Mouse (Mus musculus) heart, postnatal 0 days (tissue): ENCODE results near the gene Plcb4. TPM values are rescaled to one million over a fixed set of nuclear protein-coding genes. Genes with fewer than 3 reads are reported as not detected.

ENCODE experiments used
- ATAC-seq: fragments of 200-750 bp; cut with Nextera tagmentation; 2 replicates; pipeline ENCODE4 v1.8.0; 2017; ENCODE audit warnings: low read depth, moderate number of reproducible peaks, moderate library complexity; ENCODE audit not compliant: insufficient read depth
- DNase-seq: peaks from one replicate; pipeline ENCODE4 v3.0.0-alpha.2; 2016; ENCODE audit warnings: low spot score
- H3K27ac ChIP-seq: fragments of 300-500 bp; sonication (generic); 2 replicates; pipeline ENCODE4 v1.5.1; 2014; ENCODE audit warnings: low read depth, mild to moderate bottlenecking
- H3K27me3 ChIP-seq: fragments of 300-500 bp; sonication (generic); 2 replicates; pipeline ENCODE4 v1.6.1; 2014; ENCODE audit warnings: low read length, mixed read lengths; ENCODE audit not compliant: control insufficient read depth, insufficient read depth
- H3K36me3 ChIP-seq: fragments of 300-500 bp; sonication (generic); replicated peaks from 2 replicates; pipeline ENCODE4 v1.6.1; 2014; ENCODE audit warnings: low read length, mixed read lengths; ENCODE audit not compliant: control insufficient read depth, insufficient read depth
- H3K4me1 ChIP-seq: fragments of 300-500 bp; sonication (generic); 2 replicates; pipeline ENCODE4 v1.6.1; 2014; ENCODE audit warnings: antibody characterized with exemption; ENCODE audit not compliant: control insufficient read depth, insufficient read depth
- H3K4me2 ChIP-seq: fragments of 300-500 bp; sonication (generic); 2 replicates; pipeline ENCODE4 v1.6.1; 2014; ENCODE audit warnings: low read depth, mild to moderate bottlenecking, low read length, moderate library complexity
- H3K4me3 ChIP-seq: fragments of 300-500 bp; sonication (generic); 2 replicates; pipeline ENCODE4 v1.5.1; 2014; ENCODE audit warnings: low read depth, low read length
- H3K9ac ChIP-seq: fragments of 300-500 bp; sonication (generic); replicated peaks from 2 replicates; pipeline ENCODE4 v1.6.1; 2014; ENCODE audit warnings: low read depth, low read length, mixed read lengths
- H3K9me3 ChIP-seq: fragments of 300-500 bp; sonication (generic); replicated peaks from 2 replicates; pipeline ENCODE4 v1.6.1; 2016; ENCODE audit warnings: low read length; ENCODE audit not compliant: control insufficient read depth
- CTCF ChIP-seq: IDR thresholded peaks from 2 replicates; pipeline ENCODE4 v1.5.1; 2016; ENCODE audit warnings: antibody characterized with exemption, control low read depth, low read depth
- EP300 ChIP-seq: IDR thresholded peaks from 2 replicates; pipeline ENCODE4 v1.6.1; 2016; ENCODE audit warnings: antibody characterized with exemption, low read depth
- WGBS: fragments of 180-500 bp; shearing (Covaris S2); extraction: QIAGEN DNeasy Blood & Tissue Kit; methylation state at CpG from one replicate; pipeline ENCODE4 v1.1.7; 2014; 5-methylcytosine and 5-hydroxymethylcytosine counted together
- polyA plus RNA-seq: library from polyadenylated mRNA; unstranded; fragments of >200 nt; fragmentation: Nextera tagmentation; extraction: Ambion mirVana; gene quantifications from 2 replicates; pipeline ENCODE4 v1.2.1, GENCODE M21; 2015
- total RNA-seq: library from RNA; depleted of rRNA; stranded (reverse); fragments of >200 nt; gene quantifications from 2 replicates; pipeline ENCODE4 v1.2.3, GENCODE M21; 2014; ENCODE audit warnings: low replicate concordance

The Plcb4 gene
- total and polyA plus RNA-seq, 2 experiments from 2014 or later = 34.7 to 57.0 TPM

- Histone ChIP-seq H3K9ac (peak overlapping the region; percentile 93), H3K4me1 (0 out of 2 replicates have a peak, but pooled peaks cover 4% of the 10 kb centered on the region), H3K9me3 (no peaks in the 10 kb centered on the region; the same call in 1 of the 2 replicates), H3K36me3 (peaks cover 8% of the 10 kb centered on the region), H3K4me2 (peak overlapping the region; percentile 86), H3K4me3 (peak overlapping the region; percentile 95), H3K27me3 (no peaks in the 10 kb centered on the region), H3K27ac (peak overlapping the region; percentile 99)
- ATAC-seq (peak; percentile 77), DNase-seq (peak; percentile 49)
- 2% methylated on average over 38 of the region's 97 CpGs for WGBS
- TF ChIP-seq EP300 (peak; percentile 30; the same call in 1 of the 2 replicates), CTCF (no peak)
Measured at GRCm38 (mm10) chr2:135659391-135660180, 775 bp downstream of the Plcb4 start.

DNA sequence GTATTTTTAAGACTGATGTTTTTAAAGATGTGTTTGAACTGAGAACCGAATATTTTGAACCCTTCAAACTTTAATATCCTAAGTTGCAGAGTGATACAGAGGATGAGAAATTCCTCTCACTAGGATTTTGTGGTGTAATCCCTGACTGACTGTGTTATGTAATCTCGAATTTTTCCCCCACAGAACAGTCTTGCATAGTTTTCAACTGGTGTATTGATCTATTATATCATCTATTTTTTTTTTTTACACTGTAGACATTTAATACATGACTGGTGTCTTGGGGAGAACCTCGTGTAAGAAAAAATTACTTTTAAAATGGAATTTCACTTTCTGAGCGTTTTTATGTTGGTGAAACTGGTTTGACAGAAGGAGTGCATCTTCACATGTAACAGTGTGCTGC is 2.0 kb downstream of the Plcb4 start:
- H3K27ac ChIP-seq = no peak overlapping the region
- no peaks in the 10 kb centered on the region; the same call in 1 of the 2 replicates for H3K9me3 ChIP-seq
- 0 out of 2 replicates have a peak, but pooled peaks cover 4% of the 10 kb centered on the region for H3K4me1 ChIP-seq
- WGBS = 62% methylated on average over 4 of the region's 4 CpGs
- peaks cover 14% of the 10 kb centered on the region for H3K36me3 ChIP-seq
- DNase-seq = no peak
- no peak for ATAC-seq
- H3K27me3 ChIP-seq = no peaks in the 10 kb centered on the region
- peak overlapping the region; percentile 95 for H3K4me3 ChIP-seq
- H3K9ac ChIP-seq = no peak overlapping the region
- TF ChIP-seq CTCF (no peak), EP300 (no peak)
- H3K4me2 ChIP-seq = peak overlapping the region; percentile 86

- ATAC-seq = no peak
- H3K36me3 ChIP-seq = peaks cover 22% of the 10 kb centered on the region
- no peak overlapping the region for H3K27ac ChIP-seq
- H3K9me3 ChIP-seq = no peaks in the 10 kb centered on the region; the same call in 1 of the 2 replicates
- H3K27me3 ChIP-seq = no peaks in the 10 kb centered on the region
- no peak for TF ChIP-seq CTCF
- no peak overlapping the region for H3K9ac ChIP-seq
- no peak overlapping the region for H3K4me3 ChIP-seq
- no peak for DNase-seq
- H3K4me2 ChIP-seq = no peak overlapping the region
- WGBS = 81% methylated on average over 1 of the region's 1 CpGs
- 0 out of 2 replicates have a peak, but pooled peaks cover 4% of the 10 kb centered on the region for H3K4me1 ChIP-seq
Measured at GRCm38 (mm10) chr2:135663785-135664184, 5.0 kb downstream of the Plcb4 start.

GRCm38 (mm10) chr2:135667496-135667895 is 8.7 kb downstream of the Plcb4 start:
- DNase-seq = no peak
- Histone ChIP-seq H3K27ac (no peak overlapping the region), H3K36me3 (peaks cover 22% of the 10 kb centered on the region), H3K4me3 (no peak overlapping the region), H3K9ac (no peak overlapping the region), H3K4me2 (no peak overlapping the region), H3K27me3 (no peaks in the 10 kb centered on the region), H3K4me1 (no peaks in the 10 kb centered on the region), H3K9me3 (no peaks in the 10 kb centered on the region; the same call in 1 of the 2 replicates)
- no peak for ATAC-seq
- TF ChIP-seq CTCF = no peak
- no peak for TF ChIP-seq EP300
- WGBS = 91% methylated on average over 2 of the region's 2 CpGs

DNA sequence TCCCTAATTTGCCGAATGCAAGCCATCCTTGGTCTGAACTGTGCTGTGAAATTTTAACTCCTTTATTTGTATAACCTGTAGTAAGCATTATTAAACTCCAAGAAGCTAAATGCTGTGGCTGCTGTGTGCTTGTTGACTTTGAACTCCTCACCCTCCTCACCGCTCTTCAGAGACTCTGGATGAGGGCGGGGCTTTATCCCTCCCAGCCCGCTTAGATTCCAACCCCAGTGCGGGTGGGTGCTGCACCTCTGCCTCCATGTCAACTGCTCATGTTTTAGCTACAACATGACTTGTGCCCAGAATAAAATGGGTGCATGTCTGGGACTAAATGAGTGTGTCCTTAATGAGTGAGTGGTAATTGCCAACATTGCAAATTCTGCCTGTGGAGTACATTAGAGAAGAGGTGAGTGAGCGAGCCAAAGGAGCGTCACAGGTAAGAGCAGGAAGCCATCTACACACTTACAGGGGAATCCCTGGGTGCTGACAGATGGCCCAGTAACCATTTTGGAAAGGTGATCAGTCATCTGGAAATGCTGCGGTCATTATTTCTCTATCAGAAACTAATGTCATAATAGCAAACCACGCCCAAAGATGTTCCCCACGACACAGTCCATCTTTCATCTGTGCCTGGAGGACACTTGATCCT is 13.8 kb downstream of the Plcb4 start:
- H3K4me1 ChIP-seq = peaks cover 6% of the 10 kb centered on the region; the same call in 1 of the 2 replicates
- no peaks in the 10 kb centered on the region for H3K27me3 ChIP-seq
- H3K4me2 ChIP-seq = no peak overlapping the region
- DNase-seq (no peak), ATAC-seq (no peak)
- TF ChIP-seq CTCF (no peak), EP300 (no peak)
- H3K36me3 ChIP-seq = no peaks in the 10 kb centered on the region
- 77% methylated on average over 10 of the region's 10 CpGs for WGBS
- H3K27ac ChIP-seq = no peak overlapping the region
- no peaks in the 10 kb centered on the region for H3K9me3 ChIP-seq
- H3K9ac ChIP-seq = no peak overlapping the region
- no peak overlapping the region for H3K4me3 ChIP-seq
